Mouse (Mus musculus) lung, adult 2 months (tissue): ENCODE measurements around the gene Akap6. TPM values are rescaled to one million over a fixed set of nuclear protein-coding genes. Genes with fewer than 3 reads are reported as not detected.

Experiments
- DNase-seq: peaks from one replicate; pipeline ENCODE4 v3.0.0; 2022
- H3K4me1 ChIP-seq: fragments of 200-500 bp; 2 replicates; pipeline ENCODE4 v1.6.1; 2011; ENCODE audit warnings: low read length; ENCODE audit not compliant: control insufficient read depth, insufficient read depth
- H3K4me3 ChIP-seq: fragments of 200-500 bp; replicated peaks from 2 replicates; pipeline ENCODE3; 2011; ENCODE audit warnings: low read depth, mild to moderate bottlenecking, control low read depth, low read length; ENCODE audit errors: extremely low read depth
- CTCF ChIP-seq: fragments of 200-500 bp; IDR thresholded peaks from 2 replicates; pipeline ENCODE4 v1.5.1; 2011; ENCODE audit warnings: mild to moderate bottlenecking, low read length, control low read depth; ENCODE audit not compliant: insufficient read depth
- POLR2A ChIP-seq: fragments of 200-500 bp; IDR thresholded peaks from 2 replicates; pipeline ENCODE4 v1.6.1; 2011; ENCODE audit warnings: low read depth, mild to moderate bottlenecking, control low read depth, low read length, borderline replicate concordance; ENCODE audit errors: extremely low read depth
- WGBS: fragments of 180-500 bp; shearing (Covaris S2); methylation state at CpG from one replicate; pipeline ENCODE4 v1.1.7; 2018; 5-methylcytosine and 5-hydroxymethylcytosine counted together
- polyA plus RNA-seq: library from polyadenylated mRNA; depleted of rRNA; stranded (reverse); fragments of >200 nt; gene quantifications from 2 replicates; pipeline ENCODE4 v1.2.3, GENCODE M21; 2012; rRNA removed

The Akap6 gene
- polyA plus RNA-seq, 1 experiment: 0.96 TPM

DNA sequence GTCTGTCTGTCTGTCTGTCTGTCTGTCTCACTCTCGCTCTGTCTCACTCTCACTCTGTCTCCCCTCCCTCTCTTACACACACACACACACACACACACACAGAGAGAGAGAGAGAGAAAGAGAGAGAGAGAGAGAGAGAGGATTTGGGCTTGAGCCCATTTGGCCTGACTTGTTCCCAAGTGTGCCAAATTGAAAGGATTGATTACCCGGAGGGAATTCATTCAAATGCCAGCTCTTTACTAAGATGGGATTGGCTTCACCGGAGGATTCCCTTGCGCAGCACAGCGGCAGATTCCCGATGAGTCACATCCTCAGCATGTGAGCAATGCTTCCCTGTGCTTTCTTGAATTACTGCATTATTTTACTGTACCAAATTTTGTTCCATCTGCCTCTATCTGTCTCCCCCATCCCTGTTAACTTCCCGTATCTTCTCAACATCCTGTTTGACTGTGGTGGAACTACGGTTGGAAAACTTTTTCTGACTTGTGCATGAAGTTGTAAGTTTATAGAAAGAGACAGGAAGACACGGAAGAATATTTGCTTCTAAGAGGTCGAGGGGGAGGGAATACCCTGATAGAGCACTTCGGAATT lies 447.4 kb downstream of the Akap6 start:
- Histone ChIP-seq H3K4me1 (no peaks in the 10 kb centered on the region), H3K4me3 (no peak overlapping the region)
- 33% methylated on average over 11 of the region's 11 CpGs for WGBS
- TF ChIP-seq CTCF: no peak
- TF ChIP-seq POLR2A: no peak
- no peak for DNase-seq

DNA sequence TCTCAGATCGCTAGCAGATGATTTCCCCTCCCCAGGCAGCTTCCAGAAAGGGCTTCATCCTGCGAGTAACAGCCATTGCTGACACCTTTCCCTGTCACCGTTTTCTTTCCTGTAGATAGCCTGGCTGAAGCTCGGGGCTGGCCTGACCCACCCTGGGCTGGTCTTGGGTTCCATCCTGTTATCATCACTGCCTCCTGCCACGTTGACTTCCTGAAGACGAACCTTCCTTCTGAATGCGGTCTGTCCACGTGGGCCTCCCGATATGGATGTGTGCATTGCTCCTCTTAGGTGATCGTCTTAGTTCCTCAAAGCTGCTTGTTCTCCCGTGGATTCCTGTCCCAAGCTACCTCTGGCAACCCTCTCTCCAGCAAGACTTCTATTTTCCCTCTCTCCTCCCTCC lies 448.5 kb downstream of the Akap6 start:
- no peak for TF ChIP-seq CTCF
- no peak for TF ChIP-seq POLR2A

GRCm38 (mm10) chr12:53168189-53169003 lies 469.2 kb downstream of the Akap6 start:
- WGBS: 80% methylated on average over 8 of the region's 8 CpGs
- H3K4me3 ChIP-seq: no peak overlapping the region
- TF ChIP-seq POLR2A: no peak
- no peak for TF ChIP-seq CTCF
- H3K4me1 ChIP-seq: no peaks in the 10 kb centered on the region
- no peak for DNase-seq

More for the DNA sequence above, 448.5 kb downstream of the Akap6 start:
- no peak for DNase-seq
- WGBS: 52% methylated on average over 11 of the region's 11 CpGs
- Histone ChIP-seq H3K4me1 (no peaks in the 10 kb centered on the region), H3K4me3 (no peak overlapping the region)

DNA sequence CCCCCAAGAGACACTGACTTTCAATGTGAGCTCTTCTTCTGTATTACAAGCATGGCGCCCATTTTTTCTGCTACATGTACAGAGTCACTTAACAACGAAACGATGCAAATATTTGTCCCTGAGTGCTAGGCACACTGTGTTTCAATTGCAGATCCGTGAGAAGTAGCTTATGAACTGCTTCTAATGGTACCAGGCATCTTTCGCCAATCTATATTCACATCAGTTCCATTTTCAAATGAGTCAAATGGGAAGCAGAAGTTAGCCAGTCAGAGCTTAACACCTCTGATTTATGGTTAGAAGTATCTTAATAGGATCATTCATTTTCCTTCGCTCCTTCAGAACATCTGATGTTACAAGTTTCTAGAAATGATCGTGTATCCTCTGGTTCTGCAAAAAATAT lies 492.3 kb downstream of the Akap6 start:
- no peak for DNase-seq
- TF ChIP-seq CTCF (no peak), POLR2A (no peak)
- H3K4me1 ChIP-seq: no peaks in the 10 kb centered on the region
- H3K4me3 ChIP-seq: no peak overlapping the region
- 80% methylated on average over 7 of the region's 7 CpGs for WGBS

DNA sequence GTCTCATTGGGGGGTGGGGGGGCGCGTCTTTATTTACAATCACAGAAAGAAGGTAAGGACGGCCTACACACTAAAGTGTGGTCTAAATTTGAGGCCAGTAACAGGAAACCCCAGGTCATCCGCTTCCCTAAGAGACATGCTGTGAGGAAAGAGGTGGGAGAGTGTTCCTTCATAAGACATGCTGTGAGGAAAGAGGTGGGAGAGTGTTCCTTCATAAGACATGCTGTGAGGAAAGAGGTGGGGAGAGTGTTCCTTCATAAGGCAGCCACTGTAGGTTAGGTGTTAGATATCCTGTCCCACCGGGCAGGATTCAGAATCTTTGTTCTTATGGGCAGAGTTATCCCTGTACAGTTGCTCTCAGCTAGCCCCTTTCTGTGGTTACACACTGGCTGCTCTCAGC lies 494.5 kb downstream of the Akap6 start:
- WGBS: 70% methylated on average over 5 of the region's 5 CpGs
- H3K4me1 ChIP-seq: no peaks in the 10 kb centered on the region
- no peak for DNase-seq
- TF ChIP-seq POLR2A: no peak
- no peak for TF ChIP-seq CTCF
- H3K4me3 ChIP-seq: no peak overlapping the region

Other genes with a start within 250 kb of the Akap6 start
- 3.6 and 5.6 TPM in 2 replicates for gene Arhgap5, start 195.4 kb upstream of the Akap6 start, polyA plus RNA-seq